Mouse (Mus musculus) thymus, adult 2 months (tissue): ENCODE measurements around the gene Cobl.

ENCODE experiments used
- CTCF ChIP-seq: fragments of 200-500 bp; IDR thresholded peaks from 2 replicates; pipeline ENCODE4 v1.5.1; 2012; ENCODE audit warnings: mild to moderate bottlenecking, control low read depth, low read length, moderate library complexity, borderline replicate concordance; ENCODE audit not compliant: control insufficient read depth, poor library complexity, insufficient read depth; ENCODE audit errors: extremely low read depth
- POLR2A ChIP-seq: fragments of 200-500 bp; IDR thresholded peaks from 2 replicates; pipeline ENCODE4 v1.6.1; 2012; ENCODE audit warnings: mild to moderate bottlenecking, low read length, control low read depth, moderate library complexity; ENCODE audit not compliant: control insufficient read depth, poor library complexity, insufficient read depth; ENCODE audit errors: extremely low read depth

- TF ChIP-seq CTCF (no peak), POLR2A (no peak)
Measured at GRCm38 (mm10) chr11:12513796-12514195, 49.0 kb upstream of the Cobl start.
